Mouse (Mus musculus): ENCODE data around the gene Pdzph1. TPM values are rescaled to one million over a fixed set of nuclear protein-coding genes. Genes with fewer than 3 reads are reported as not detected.

Gene Pdzph1
- polyA plus RNA-seq, 1 experiment from 2014 or later: not detected

Other genes starting within 250 kb of the Pdzph1 start
- 7.6 and 9.5 TPM in 2 replicates for gene Nudt12, start 22.0 kb upstream of the Pdzph1 start, polyA plus RNA-seq (2015; fragmentation: Nextera tagmentation; extraction: Ambion mirVana)

Measured in kidney, embryonic 15.5 days (tissue).